Mouse (Mus musculus): ENCODE measurements around the gene Hspb1. TPM values are rescaled to one million over a fixed set of nuclear protein-coding genes. Genes with fewer than 3 reads are reported as not detected.

The Hspb1 gene
- 0.08 TPM in 1 of 2 replicates, not detected in the other for polyA plus RNA-seq (2012)

DNA sequence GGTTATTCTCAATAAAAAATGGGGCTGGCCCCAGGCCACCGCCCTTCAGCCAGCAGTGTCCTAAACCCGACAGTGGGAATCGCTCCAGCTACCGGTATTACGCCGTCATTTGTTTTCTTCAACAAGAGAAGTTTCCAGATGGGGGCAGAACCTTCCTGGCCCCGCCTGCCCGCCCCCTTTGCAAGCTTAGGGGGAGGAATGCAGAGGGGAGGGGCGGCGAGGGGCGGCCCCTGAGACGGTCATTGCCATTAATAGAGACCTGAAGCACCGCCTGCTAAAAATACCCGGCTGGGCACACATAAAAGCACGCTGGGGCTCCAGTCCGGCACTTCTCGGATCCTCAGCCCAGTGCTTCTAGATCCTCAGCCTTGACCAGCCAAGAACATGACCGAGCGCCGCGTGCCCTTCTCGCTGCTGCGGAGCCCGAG, at the start of gene Hspb1:
TSS of gene Hspb1 (plus strand) at position 245 of the 428 bp plus-strand sequence.
- H3K4me3 ChIP-seq (replicated peaks), result no peak within 1 kb of the TSS
- peaks cover 61% of the 10 kb centered on the region for H3K27me3 ChIP-seq (ENCODE audit: control insufficient read depth)
- no peak for TF ChIP-seq TAL1 (IDR thresholded peaks at IDR 0.05; ENCODE audit: low read length)
- no peak for TF ChIP-seq GATA1 (IDR thresholded peaks at IDR 0.05; ENCODE audit: low read length)
- no peaks in the 10 kb centered on the region for H3K36me3 ChIP-seq (ENCODE audit: control insufficient read depth)
- H3K9me3 ChIP-seq (ENCODE audit: control insufficient read depth, low read length), result no peaks in the 10 kb centered on the region
- H3K4me1 ChIP-seq (ENCODE audit: control insufficient read depth), result no peaks in the 10 kb centered on the region

DNA sequence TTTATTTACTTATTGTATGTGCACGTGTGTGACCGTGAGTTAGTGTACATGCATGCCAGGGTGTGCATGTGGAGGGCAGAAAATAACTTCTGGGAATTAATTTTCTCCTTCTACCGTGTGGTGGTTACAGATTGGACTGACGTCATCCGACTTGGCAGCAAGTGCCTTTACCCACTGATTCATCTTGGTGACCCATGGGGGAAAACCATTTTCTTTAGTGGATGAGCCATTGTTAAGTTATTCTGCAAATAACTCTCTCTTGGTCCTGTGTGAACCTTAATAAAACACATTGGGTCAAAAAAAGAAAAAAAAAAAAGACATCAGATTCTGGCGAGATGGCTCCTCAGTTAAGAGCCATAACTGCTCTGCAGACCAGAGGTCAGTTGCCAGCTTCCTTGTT, 46.1 kb upstream of the Hspb1 start:
- no peaks in the 10 kb centered on the region for H3K4me1 ChIP-seq (ENCODE audit: control insufficient read depth)
- no peak overlapping the region for H3K4me3 ChIP-seq (replicated peaks)
- no peaks in the 10 kb centered on the region for H3K36me3 ChIP-seq (ENCODE audit: control insufficient read depth)
- TF ChIP-seq GATA1 (IDR thresholded peaks at IDR 0.05; ENCODE audit: low read length), result no peak
- no peak for TF ChIP-seq TAL1 (IDR thresholded peaks at IDR 0.05; ENCODE audit: low read length)
- H3K27me3 ChIP-seq (ENCODE audit: control insufficient read depth), result no peaks in the 10 kb centered on the region
- H3K9me3 ChIP-seq (ENCODE audit: control insufficient read depth, low read length), result no peaks in the 10 kb centered on the region

DNA sequence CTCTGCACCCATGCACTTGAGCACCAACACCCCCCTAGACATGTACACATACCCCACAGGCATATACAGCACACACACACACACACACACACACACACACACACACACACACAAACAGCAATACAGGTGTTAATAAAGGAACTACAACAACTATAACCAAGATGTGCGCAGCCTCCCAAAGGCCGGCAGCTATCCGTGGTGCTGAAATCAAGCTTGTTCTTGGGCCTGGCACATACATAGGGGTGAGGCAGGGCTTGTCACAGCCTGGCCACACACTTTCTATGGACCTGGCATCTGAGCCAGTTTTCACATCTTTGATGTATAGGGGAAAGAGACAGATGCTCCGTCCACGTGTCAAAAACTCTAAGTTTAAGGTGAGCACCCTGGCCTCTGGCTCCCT, 44.3 kb upstream of the Hspb1 start:
- Histone ChIP-seq H3K36me3 (ENCODE audit: control insufficient read depth) (no peaks in the 10 kb centered on the region), H3K9me3 (ENCODE audit: control insufficient read depth, low read length) (peaks cover 5% of the 10 kb centered on the region), H3K4me3 (replicated peaks) (no peak overlapping the region), H3K4me1 (ENCODE audit: control insufficient read depth) (no peaks in the 10 kb centered on the region), H3K27me3 (ENCODE audit: control insufficient read depth) (peaks cover 2% of the 10 kb centered on the region; the same call in 1 of the 2 replicates)
- TF ChIP-seq GATA1 (IDR thresholded peaks at IDR 0.05; ENCODE audit: low read length) (no peak), TAL1 (IDR thresholded peaks at IDR 0.05; ENCODE audit: low read length) (no peak)

DNA sequence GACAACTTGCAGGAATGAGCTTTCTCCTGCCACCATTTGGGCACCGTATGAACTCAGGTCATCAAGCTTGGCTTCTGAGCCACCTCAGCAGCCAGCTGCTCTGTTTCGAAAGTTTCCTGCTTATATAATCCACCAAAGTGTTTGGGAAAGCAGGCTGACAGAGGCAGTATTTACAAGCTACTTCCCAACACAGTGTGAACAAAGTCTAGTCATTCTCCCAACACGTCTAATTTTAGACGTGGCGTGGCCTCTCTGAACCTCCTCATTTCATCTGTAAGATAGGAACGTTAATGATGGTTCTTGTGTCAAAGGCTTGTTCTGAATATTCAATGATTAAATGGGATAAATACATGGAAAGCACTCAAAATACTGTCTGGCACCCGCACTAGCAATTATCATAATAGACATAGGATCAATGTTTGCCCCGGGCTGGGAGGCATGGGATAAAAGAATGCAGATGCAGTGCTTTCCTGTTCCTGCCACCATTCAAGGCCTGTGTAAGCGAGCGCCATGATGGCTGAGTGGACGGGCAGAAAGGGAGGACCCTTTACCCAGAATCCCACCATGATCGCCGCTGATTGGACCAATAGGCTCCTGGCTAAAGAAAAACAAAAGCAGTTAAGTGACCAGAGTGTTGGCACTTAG, 41.9 kb upstream of the Hspb1 start:
- no peak overlapping the region for H3K4me3 ChIP-seq (replicated peaks)

GRCm38 (mm10) chr5:135847460-135847859, 40.3 kb upstream of the Hspb1 start:
- Histone ChIP-seq H3K27me3 (ENCODE audit: control insufficient read depth) (peaks cover 33% of the 10 kb centered on the region), H3K4me3 (replicated peaks) (no peak overlapping the region), H3K36me3 (ENCODE audit: control insufficient read depth) (no peaks in the 10 kb centered on the region), H3K9me3 (ENCODE audit: control insufficient read depth, low read length) (peaks cover 5% of the 10 kb centered on the region), H3K4me1 (ENCODE audit: control insufficient read depth) (no peaks in the 10 kb centered on the region)
- TF ChIP-seq TAL1 (IDR thresholded peaks at IDR 0.05; ENCODE audit: low read length) (no peak), GATA1 (IDR thresholded peaks at IDR 0.05; ENCODE audit: low read length) (no peak)

More for the DNA sequence above, 41.9 kb upstream of the Hspb1 start:
- H3K36me3 ChIP-seq (ENCODE audit: control insufficient read depth), result no peaks in the 10 kb centered on the region
- peaks cover 16% of the 10 kb centered on the region for H3K27me3 ChIP-seq (ENCODE audit: control insufficient read depth)
- TF ChIP-seq TAL1 (IDR thresholded peaks at IDR 0.05; ENCODE audit: low read length), result no peak
- no peak for TF ChIP-seq GATA1 (IDR thresholded peaks at IDR 0.05; ENCODE audit: low read length)
- H3K9me3 ChIP-seq (ENCODE audit: control insufficient read depth, low read length), result peaks cover 5% of the 10 kb centered on the region
- no peaks in the 10 kb centered on the region for H3K4me1 ChIP-seq (ENCODE audit: control insufficient read depth)

DNA sequence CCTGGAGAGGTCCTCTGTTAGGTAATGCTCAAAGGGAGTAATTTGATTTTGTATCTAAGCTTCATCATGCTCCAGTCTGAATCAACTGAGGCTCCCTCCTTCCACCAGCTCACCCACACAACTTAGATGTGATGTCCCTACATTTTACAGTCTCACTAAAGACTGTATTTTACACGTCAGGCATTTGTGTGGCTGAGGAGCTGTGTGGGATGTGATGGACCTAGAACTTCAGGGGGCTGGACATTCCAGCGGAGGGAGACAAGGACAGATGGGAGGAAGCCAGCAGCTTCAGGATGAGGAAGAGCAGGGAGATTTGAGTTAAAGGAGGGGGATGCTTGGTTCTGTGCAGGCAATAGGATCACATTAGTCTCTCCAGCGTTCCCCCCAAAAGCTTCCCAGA, 39.8 kb upstream of the Hspb1 start:
- Histone ChIP-seq H3K36me3 (ENCODE audit: control insufficient read depth) (no peaks in the 10 kb centered on the region), H3K4me1 (ENCODE audit: control insufficient read depth) (no peaks in the 10 kb centered on the region), H3K27me3 (ENCODE audit: control insufficient read depth) (peaks cover 37% of the 10 kb centered on the region), H3K4me3 (replicated peaks) (no peak overlapping the region), H3K9me3 (ENCODE audit: control insufficient read depth, low read length) (peaks cover 5% of the 10 kb centered on the region)
- TF ChIP-seq GATA1 (IDR thresholded peaks at IDR 0.05; ENCODE audit: low read length), result no peak
- TF ChIP-seq TAL1 (IDR thresholded peaks at IDR 0.05; ENCODE audit: low read length), result no peak

GRCm38 (mm10) chr5:135851024-135851423, 36.7 kb upstream of the Hspb1 start:
- Histone ChIP-seq H3K4me1 (ENCODE audit: control insufficient read depth) (no peaks in the 10 kb centered on the region), H3K9me3 (ENCODE audit: control insufficient read depth, low read length) (peaks cover 5% of the 10 kb centered on the region), H3K36me3 (ENCODE audit: control insufficient read depth) (no peaks in the 10 kb centered on the region), H3K4me3 (replicated peaks) (no peak overlapping the region), H3K27me3 (ENCODE audit: control insufficient read depth) (peaks cover 64% of the 10 kb centered on the region)
- TF ChIP-seq TAL1 (IDR thresholded peaks at IDR 0.05; ENCODE audit: low read length) (no peak), GATA1 (IDR thresholded peaks at IDR 0.05; ENCODE audit: low read length) (no peak)

DNA sequence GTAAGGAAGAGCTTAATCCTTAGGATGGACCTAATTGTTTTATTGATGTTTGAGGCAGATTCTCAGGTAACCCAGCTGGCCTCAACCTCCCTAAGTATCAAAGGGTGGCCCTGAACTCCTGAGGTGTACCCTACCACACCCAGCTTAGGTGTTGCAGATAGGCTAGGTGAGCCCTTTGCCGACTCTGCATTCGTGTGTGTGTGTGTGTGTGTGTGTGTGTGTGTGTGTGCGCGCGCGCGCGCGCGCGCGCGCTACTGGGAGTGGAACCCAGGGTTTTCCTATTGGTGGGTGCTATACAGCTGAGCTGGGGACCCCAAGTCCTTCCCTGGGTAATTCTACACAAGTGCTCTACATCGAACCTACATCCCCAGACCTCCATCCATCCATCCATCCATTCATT, 36.2 kb upstream of the Hspb1 start:
- Histone ChIP-seq H3K4me1 (ENCODE audit: control insufficient read depth) (no peaks in the 10 kb centered on the region), H3K27me3 (ENCODE audit: control insufficient read depth) (peaks cover 68% of the 10 kb centered on the region), H3K4me3 (replicated peaks) (no peak overlapping the region), H3K9me3 (ENCODE audit: control insufficient read depth, low read length) (peaks cover 5% of the 10 kb centered on the region), H3K36me3 (ENCODE audit: control insufficient read depth) (no peaks in the 10 kb centered on the region)
- TF ChIP-seq GATA1 (IDR thresholded peaks at IDR 0.05; ENCODE audit: low read length), result no peak
- no peak for TF ChIP-seq TAL1 (IDR thresholded peaks at IDR 0.05; ENCODE audit: low read length)

GRCm38 (mm10) chr5:135852421-135852820, 35.3 kb upstream of the Hspb1 start:
- H3K4me3 ChIP-seq (replicated peaks), result no peak overlapping the region
- peaks cover 78% of the 10 kb centered on the region for H3K27me3 ChIP-seq (ENCODE audit: control insufficient read depth)
- no peaks in the 10 kb centered on the region for H3K36me3 ChIP-seq (ENCODE audit: control insufficient read depth)
- peaks cover 2% of the 10 kb centered on the region for H3K9me3 ChIP-seq (ENCODE audit: control insufficient read depth, low read length)
- no peaks in the 10 kb centered on the region for H3K4me1 ChIP-seq (ENCODE audit: control insufficient read depth)
- TF ChIP-seq GATA1 (IDR thresholded peaks at IDR 0.05; ENCODE audit: low read length), result no peak
- no peak for TF ChIP-seq TAL1 (IDR thresholded peaks at IDR 0.05; ENCODE audit: low read length)

DNA sequence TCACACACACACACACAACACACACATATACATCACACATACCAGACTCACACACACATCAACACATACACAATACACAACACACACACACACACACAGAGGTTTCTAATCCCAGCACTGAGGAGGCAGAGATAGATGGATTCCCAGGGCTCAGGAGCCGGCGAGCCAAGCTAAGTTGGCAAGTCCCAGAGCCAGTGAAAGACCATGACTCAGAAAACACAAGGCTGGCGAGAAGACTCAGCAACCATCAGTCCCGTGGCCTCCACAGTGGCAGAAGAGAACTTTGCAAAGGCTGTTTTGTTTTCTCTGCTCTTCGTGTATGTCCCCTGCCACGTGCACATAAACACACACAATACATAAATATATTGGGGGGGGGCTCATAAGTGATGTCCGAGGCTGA, 34.0 kb upstream of the Hspb1 start:
- TF ChIP-seq GATA1 (IDR thresholded peaks at IDR 0.05; ENCODE audit: low read length) (no peak), TAL1 (IDR thresholded peaks at IDR 0.05; ENCODE audit: low read length) (no peak)
- Histone ChIP-seq H3K4me1 (ENCODE audit: control insufficient read depth) (no peaks in the 10 kb centered on the region), H3K4me3 (replicated peaks) (no peak overlapping the region), H3K9me3 (ENCODE audit: control insufficient read depth, low read length) (no peaks in the 10 kb centered on the region), H3K36me3 (ENCODE audit: control insufficient read depth) (no peaks in the 10 kb centered on the region), H3K27me3 (ENCODE audit: control insufficient read depth) (peaks cover 88% of the 10 kb centered on the region)
